Mouse (Mus musculus) monocyte, adult 5-6 weeks (primary cell): Measurements from ENCODE around the gene Hist1h4h. TPM values are rescaled to one million over a fixed set of nuclear protein-coding genes. Genes with fewer than 3 reads are reported as not detected.
"Not testable (repeated sequence)": the region's sequence is repeated elsewhere in the genome, so short reads cannot be mapped to it uniquely, and the experiment has no call there.

Experiments
- ATAC-seq: fragments of 153-309, 156-312 bp; replicated peaks from 2 replicates; pipeline ENCODE4 v1.8.0; 2017; ENCODE audit warnings: mild to moderate bottlenecking; ENCODE audit not compliant: low TSS enrichment, insufficient number of reproducible peaks, severe bottlenecking, poor library complexity, low FRiP score
- total RNA-seq: library from RNA; stranded (forward); fragments of 200-1000, 200-491, 200-594 nt; gene quantifications from 3 replicates; pipeline ENCODE4 v1.2.3, GENCODE M21; 2017

Gene Hist1h4h
- total RNA-seq, 1 experiment from 2014 or later, result 24.5 TPM

DNA sequence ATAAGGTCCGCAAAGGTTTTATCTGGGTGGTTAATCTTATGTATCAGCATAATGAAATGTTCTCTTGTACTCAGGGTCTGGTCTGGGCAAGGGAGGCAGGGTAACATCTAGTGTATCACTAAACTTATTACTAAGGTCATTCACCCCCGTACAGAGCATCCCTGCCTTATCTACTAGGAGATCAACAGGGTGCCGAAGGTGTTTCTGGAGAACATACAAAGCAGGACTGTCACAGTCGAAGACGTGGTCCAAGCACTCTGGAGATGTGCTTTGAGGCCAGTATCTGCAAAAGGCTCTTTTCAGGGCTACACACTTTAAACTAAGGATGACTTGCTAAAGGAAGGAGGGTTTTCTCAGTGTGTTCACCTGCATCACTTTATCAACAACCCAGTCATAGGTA, 15.8 kb downstream of the Hist1h4h start:
- no peak for ATAC-seq

- no peak for ATAC-seq
Observed at GRCm38 (mm10) chr13:23550761-23551145, 19.9 kb downstream of the Hist1h4h start.

- ATAC-seq, result peak; percentile 88
Observed at GRCm38 (mm10) chr13:23551146-23551834, 20.4 kb downstream of the Hist1h4h start, which contains the start of gene Hist1h4f. TSS of gene Hist1h4f (minus strand) at chr13:23551648.

DNA sequence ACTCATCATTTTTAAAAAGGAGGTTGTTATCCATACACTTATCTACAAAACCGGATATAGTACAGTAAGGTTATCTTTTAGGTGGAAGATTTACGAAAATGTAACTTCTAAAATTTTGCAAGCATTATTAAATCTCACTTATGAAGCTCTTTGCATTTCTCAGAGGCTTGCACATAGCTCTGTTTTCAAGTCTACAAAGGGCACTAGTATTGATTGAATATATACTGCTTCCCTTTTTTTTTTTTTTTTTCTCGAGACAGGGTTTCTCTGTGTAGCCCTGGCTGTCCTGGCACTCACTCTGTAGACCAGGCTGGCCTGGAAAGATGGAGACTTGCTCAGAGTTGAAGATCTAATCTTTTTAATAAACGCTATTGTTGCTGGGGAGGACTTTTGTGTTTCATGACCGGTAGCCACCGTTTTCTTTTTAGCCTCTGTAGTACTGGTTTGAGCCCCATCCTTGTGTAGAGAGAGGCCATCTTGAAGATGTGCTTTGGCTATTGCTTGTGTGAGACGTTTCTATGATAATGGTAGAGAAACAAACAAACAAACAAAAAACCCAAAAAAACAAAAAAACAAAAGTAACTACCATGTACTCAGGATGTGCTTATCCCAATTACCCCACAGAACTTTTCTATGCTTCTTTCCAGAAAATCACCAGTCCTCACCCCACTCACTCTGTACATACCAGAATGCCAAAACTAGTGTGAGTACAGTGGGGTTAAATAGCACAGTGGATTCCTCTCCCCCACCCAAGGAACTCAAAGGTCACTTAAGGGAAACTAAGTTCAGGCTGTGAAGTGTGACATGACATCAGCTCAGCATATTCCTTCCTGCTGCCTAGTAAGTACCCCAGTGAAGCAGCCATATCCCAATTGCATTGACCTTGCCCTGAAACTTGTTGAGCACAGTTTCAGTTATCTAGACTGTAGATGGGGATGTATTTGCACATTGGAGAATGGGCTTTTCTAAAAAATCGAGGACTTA, 21.4 kb downstream of the Hist1h4h start:
- no peak for ATAC-seq

- ATAC-seq, result no peak
Observed at GRCm38 (mm10) chr13:23552962-23553361, 22.1 kb downstream of the Hist1h4h start, which contains the start of gene Hist1h1d. TSS of gene Hist1h1d (plus strand) at chr13:23553262.

DNA sequence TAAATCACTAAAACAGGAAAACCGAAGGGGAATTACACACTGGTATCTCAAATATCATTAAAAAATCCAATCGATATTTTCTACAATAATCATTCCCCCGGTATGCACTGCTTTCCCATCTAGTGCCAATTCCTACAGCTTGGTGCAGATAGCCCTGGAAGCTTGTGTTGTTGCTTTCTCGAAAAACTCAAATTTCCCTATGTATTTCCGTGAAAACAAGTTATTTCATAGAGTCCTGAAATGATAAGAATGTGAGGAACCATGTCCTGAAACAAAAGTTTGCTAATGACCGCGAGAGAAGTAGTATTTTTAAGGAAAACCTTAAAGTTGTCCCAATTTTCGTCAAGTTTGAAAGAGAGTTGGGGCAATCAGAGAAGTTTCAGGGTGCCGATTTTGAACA, 23.5 kb downstream of the Hist1h4h start:
- ATAC-seq, result no peak

DNA sequence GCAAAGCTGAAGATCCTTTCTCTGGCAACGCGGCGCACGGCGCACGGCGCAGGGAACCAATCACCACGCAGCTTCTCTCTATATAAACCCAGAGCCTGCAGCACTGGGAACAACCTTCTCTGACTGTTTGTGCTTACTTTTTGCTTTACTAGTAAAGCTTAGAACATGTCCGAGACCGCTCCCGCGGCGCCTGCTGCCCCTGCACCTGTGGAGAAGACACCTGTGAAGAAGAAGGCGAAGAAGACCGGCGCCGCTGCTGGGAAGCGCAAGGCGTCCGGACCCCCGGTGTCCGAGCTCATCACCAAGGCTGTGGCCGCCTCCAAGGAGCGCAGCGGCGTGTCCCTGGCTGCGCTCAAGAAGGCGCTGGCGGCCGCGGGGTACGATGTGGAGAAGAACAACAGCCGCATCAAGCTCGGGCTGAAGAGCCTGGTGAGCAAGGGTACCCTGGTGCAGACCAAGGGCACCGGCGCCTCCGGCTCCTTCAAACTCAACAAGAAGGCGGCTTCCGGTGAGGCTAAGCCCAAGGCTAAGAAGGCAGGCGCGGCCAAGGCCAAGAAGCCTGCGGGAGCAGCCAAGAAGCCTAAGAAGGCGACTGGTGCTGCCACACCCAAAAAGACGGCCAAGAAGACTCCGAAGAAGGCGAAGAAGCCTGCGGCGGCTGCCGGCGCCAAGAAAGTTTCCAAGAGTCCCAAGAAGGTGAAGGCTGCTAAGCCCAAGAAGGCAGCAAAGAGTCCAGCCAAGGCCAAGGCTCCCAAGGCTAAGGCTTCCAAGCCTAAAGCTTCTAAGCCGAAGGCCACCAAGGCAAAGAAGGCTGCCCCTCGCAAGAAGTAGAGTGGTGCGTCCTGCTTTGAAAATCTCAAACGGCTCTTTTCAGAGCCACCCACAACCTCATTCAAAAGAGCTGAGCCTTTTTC, 24.3 kb downstream of the Hist1h4h start:
- peak; percentile 71 for ATAC-seq

GRCm38 (mm10) chr13:23555839-23556416, 25.1 kb downstream of the Hist1h4h start:
- ATAC-seq, result peak; percentile 67

DNA sequence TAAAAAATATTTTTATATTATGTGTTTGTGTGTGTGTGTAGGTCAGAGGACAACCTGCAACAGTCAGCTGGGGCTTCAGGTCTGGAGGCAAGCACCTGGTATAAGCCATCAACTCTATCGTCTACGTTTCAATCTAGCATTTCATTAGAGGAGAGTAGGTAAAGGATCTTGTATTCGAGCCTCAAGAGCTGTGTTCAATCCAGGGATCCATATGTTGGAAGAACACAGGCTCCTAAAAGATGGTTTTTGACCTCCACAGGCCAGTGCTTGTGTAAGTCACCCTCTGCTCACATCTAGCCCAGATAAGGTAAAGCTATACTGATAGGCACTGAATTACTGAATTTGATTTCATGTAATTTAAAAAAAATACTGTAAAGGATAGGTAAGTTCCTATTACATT, 26.1 kb downstream of the Hist1h4h start:
- ATAC-seq, result no peak

GRCm38 (mm10) chr13:23560699-23561098, 29.8 kb downstream of the Hist1h4h start:
- ATAC-seq, result not testable (repeated sequence)

- not testable (repeated sequence) for ATAC-seq
Observed at GRCm38 (mm10) chr13:23561531-23561882, 30.7 kb downstream of the Hist1h4h start.

GRCm38 (mm10) chr13:23561883-23562659, 31.2 kb downstream of the Hist1h4h start, which contains the start of gene Hist1h3e:
TSS of gene Hist1h3e (minus strand) at chr13:23562369.
- peak; percentile 98 for ATAC-seq

GRCm38 (mm10) chr13:23562699-23563462, 32.0 kb downstream of the Hist1h4h start:
- peak; percentile 62 for ATAC-seq

GRCm38 (mm10) chr13:23564482-23564881, 33.6 kb downstream of the Hist1h4h start:
- no peak for ATAC-seq

DNA sequence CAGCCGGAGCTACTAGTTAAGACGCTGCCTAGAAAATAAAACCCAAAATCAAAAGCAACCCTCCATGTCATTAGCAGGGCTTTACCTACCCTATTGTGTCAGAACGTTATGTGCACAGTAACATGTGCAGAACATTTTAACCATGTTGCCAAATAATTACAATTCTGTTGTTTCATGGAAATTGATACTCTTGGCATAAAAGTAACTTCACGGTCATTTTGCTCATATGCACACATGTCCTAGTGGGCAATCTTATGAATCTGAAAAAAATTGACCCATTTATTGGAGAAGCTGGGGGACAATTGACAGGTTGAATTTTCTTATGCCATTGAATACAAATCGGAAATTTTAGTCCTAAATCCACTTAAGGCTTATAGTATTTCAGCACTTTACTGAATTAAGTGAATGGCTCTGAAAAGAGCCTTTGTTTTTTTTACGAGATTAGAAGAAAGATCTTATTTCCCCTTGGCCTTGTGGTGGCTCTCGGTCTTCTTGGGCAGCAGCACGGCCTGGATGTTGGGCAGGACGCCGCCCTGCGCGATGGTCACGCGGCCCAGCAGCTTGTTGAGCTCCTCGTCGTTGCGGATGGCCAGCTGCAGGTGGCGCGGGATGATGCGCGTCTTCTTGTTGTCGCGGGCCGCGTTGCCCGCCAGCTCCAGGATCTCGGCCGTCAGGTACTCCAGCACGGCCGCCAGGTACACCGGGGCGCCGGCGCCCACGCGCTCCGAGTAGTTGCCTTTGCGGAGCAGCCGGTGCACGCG, 39.6 kb downstream of the Hist1h4h start:
- not testable (repeated sequence) for ATAC-seq

DNA sequence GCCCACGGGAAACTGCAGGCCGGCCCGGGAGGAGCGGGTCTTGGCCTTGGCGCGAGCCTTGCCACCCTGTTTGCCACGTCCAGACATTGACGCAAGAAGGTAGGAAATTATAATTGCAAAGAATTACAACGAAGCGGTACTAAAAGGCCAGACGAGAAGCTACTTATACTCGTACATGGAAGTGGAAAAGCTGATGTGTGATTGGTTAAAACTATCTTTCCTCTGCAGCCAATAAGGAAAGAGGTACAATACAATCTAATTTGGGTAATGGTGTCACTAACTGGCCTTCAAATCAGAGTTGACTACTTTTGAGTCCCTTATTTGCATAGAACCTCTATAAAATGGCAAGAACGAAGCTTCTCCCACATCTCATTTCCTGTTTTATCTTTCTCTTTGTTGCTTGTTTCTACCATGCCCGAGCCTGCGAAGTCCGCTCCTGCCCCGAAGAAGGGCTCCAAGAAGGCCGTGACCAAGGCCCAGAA, 40.2 kb downstream of the Hist1h4h start, which contains the start of the genes Hist1h2ae and Hist1h2bg:
Hist1h2ae (minus strand) TSS at position 199 of the 482 bp plus-strand sequence.
Hist1h2bg (plus strand) TSS at position 375 of the 482 bp plus-strand sequence.
- ATAC-seq, result peak; percentile 92
